Mouse (Mus musculus): Measurements from ENCODE around the gene Sgf29.
"Not testable (repeated sequence)": the region's sequence is repeated elsewhere in the genome, so short reads cannot be mapped to it uniquely, and the experiment has no call there.

Gene Sgf29

DNA sequence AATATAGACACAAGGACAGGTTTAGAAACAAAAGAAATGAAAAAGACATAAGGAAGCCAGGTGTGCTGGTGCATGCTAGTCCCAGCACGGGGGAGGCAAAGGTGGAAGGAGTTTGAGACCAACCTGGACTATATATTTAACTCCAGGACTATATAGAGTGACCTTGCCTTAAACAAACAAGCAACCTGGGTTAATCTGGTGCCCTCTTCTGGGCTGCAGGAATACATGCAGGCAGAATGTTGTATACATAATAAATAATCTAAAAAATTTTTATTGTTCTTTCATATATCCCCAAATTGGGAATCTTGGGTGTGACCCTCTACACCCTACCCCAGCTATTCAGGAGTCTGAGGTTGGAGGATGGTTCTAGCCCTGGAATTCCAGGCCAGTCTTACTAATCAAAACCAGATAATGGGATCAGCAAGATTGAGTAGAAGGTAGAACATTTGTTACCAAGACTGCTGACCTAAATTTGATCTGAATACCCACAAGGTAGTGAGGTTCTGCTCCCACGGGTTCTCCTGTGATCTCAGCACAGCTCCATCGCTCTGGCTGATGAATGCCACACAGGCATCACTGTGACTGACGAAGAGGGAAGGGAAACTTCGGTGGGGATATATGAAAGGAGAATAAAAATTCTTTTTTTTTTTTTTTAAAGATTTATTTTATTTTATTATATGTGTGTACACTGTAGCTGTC lies 6.4 kb upstream of the Sgf29 start:
- DNase-seq (ENCODE audit: low spot score) = no peak

DNA sequence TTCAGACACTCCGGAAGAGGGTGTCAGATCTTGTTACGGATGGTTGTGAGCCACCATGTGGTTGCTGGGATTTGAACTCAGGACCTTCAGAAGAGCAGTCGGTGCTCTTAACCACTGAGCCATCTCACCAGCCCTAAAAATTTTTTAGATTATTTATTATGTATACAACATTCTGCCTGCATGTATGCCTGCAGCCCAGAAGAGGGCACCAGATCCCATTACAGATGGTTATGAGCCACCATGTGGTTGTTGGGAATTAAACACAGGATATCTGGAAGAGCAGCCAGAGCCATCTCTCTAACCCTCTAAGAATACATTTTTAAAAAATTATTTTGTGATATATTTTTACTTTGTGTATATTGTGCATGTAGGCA lies 5.9 kb upstream of the Sgf29 start:
- DNase-seq (ENCODE audit: low spot score) = not testable (repeated sequence)

DNA sequence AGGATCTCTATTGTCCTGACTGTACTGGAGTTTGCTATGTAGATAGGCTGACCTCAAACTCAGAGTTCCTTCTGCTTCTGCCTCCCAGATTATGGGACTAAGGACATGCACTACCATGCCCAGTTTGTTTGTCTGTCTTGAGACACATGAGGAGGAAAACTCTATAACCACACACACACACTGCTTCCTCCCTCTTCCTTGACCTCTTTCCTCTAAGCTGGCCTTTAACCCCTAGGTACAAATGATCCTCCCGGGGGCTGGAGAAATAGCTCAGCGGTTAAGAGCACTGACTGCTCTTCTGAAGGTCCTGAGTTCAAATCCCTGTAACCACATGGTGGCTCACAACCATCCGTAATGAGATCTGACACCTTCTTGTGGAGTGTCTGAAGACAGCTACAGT lies 4.8 kb upstream of the Sgf29 start:
- no peak for DNase-seq (ENCODE audit: low spot score)

DNA sequence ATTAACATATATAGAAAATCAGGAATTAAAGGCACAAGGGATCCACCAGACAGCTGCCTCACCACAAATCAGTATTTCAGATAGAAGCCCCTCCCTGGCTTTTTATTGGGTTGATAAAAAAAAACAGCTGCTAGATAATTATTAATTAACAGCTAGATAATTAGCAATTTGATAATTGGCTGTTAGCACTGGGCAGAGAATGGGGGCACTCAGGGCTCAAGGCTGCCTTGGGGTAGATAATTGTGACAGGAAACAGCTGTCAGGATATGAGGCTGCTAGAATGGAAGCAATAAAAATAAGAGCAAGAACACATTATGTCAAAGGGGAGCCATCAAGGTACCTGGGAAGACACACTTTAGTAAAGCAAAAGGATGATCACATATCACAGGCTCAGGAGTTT lies 4.2 kb upstream of the Sgf29 start:
- no peak for DNase-seq (ENCODE audit: low spot score)

DNA sequence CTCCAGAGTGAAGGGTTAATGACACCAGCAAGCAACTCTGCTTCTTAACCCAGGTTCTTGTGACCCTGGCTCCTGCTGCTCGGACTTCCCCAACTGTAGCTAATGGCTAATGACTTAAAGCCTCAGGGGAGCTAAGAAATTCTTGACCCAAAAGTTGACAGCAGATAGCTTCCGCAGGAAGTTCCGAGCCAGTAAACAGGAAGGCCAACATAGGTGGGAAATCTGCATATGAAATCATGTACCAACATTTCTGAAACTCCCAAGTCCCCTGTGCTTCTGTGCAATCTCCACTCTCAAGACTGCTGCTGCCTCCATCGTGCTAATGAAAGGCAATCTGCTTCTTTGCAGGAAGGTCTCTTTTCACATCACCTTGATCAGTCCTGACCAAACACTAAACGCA lies 3.4 kb upstream of the Sgf29 start:
- no peak for DNase-seq (ENCODE audit: low spot score)

DNA sequence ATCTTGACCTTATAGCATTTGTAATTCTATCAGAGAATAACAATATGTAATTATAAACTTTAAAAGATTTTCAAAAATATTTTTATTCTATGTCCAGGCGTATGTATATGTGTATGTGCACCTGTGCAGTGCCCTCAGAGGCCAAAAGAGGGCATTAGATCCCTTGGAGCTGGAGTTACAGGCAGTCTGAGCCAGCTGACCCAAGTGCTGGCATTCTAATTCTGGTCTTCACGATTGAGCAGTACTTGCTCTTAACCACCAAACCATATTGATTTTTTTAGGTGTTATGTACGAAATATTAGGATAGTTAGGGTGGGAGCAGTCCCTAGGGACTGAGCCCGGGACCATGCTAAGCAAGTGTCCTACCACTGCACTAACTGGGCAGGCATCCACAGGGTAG lies 623 bp upstream of the Sgf29 start:
- DNase-seq (ENCODE audit: low spot score) = no peak

DNA sequence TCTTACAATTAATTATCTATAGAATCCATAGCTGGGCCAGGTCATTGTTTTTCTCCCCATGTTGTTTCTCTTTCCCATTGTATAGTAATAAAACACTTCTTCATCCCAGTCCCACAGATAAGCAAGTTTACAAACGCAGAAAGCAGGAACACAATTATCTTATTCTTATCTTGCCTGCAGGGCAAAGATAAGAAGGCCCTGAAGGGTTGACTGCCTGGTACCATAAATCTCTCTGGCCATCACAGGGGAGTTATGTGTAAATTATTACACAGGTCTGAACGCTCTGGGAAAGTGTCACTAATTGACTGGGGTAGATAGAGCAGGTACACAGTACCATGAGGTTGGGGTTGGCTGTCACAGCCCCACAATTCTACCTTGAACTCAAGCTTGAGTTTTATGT lies 1.7 kb downstream of the Sgf29 start:
- no peak for DNase-seq (ENCODE audit: low spot score)

DNA sequence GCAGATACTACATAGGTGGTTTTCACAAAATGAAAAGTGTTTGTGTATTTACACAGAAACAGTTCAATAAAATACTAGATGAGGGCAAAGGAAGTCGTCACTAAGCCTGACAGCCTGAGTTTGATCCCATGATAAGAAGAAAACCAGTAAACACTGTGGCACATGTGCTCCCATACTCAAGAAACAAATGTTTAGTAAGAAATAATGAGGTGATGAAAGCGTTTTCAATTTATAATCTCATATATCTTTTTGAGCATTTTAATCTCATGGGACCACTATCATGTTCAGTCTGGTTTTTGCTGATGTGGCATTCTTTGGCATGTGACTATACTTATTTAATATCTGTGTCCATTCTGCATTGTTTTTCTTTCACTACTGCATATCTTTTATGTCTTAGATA lies 4.9 kb downstream of the Sgf29 start:
- no peak for DNase-seq (ENCODE audit: low spot score)

DNA sequence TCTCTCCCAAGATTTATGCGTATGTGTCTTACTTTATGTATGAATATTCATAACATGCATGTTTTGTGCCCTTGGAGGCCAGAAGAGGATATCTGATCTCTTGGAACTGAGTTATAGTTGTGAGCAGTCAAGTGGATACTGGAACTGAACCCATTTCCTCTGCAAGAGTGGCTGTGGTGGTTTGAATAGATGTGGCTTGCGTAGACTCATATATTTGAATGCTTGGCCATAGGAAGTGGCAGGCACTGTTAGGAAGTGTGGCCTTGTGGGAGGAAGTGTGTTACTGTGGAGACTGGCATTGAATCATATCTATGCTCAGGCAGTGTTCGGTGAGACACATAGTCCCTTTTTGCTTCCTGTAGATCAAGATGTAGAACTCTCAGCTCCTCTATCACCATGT lies 6.6 kb downstream of the Sgf29 start:
- DNase-seq (ENCODE audit: low spot score) = no peak

DNA sequence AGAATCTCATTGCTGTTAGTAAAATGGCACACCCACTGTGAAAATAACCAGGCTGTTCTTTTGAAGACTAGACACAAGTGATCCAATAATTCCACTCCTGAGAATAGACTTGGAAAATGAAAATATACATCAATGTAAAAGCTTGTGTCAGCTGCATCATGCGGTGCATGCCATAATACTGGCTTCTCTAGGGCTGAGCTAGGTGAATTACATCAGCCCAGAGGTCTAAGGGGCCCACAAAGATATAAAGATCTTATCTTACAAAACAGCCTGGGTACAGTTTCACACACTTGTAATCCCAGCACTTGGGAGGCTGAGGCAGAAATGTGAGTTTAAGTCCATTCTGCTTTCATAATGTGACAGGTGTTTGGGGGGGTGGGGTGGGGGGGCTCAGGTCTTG lies 8.4 kb downstream of the Sgf29 start:
- no peak for DNase-seq (ENCODE audit: low spot score)

DNA sequence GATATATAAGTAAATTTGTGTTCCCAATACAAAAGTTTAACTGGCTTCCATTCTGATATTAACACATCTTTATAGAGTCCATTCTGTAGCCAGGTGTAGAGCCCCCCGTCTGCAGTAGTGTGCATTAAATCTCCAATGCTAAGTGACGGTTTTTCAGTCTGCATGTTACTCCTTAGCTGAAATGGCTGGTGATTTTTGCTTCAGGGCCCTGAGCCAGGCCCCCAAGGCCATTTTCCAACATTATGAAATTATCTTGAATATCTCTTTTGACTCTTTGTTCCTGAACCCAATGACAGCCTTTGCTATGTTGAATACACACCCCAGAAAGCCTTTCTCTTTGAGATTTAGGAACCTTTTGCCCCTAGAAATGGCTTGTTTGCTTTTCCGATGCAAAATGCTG lies 10.7 kb downstream of the Sgf29 start:
- DNase-seq (ENCODE audit: low spot score) = no peak

DNA sequence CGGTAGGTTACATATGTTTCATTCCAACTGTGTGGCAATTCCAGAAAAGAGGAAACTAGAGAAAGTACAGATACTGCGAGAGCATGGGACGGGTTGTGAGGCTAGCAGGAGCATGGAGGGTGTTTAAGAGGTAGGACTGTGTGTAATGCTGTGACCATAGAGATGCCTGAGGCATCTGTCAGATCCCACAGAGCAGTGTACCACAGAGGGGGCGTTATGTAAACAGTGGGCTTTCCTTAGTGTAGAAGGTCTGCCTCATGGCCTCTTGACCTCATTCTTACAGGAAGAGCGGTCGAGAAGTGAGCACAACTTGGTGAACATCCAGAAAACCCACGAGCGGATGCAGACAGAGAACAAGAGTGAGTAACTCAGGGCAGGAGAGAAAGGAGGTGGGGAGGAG lies 14.5 kb downstream of the Sgf29 start:
- DNase-seq (ENCODE audit: low spot score) = no peak

DNA sequence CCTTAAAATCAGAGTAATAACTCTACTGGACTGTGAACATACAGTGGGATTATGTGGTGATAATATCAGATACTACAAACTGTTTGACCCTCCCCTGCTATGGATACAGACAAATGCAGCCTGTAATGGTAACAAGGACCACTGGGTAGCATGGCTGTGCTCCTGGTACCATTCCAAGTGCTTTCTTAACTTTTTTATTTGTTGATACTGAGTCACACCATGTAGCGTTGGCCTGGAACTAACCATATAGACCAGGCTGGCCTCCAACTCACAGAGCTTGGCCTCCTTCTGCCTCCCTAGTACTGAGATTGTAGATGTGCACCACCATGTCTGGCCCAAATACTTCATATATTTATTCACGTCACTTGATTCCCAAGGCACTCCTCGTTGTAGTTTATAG lies 16.2 kb downstream of the Sgf29 start:
- no peak for DNase-seq (ENCODE audit: low spot score)

DNA sequence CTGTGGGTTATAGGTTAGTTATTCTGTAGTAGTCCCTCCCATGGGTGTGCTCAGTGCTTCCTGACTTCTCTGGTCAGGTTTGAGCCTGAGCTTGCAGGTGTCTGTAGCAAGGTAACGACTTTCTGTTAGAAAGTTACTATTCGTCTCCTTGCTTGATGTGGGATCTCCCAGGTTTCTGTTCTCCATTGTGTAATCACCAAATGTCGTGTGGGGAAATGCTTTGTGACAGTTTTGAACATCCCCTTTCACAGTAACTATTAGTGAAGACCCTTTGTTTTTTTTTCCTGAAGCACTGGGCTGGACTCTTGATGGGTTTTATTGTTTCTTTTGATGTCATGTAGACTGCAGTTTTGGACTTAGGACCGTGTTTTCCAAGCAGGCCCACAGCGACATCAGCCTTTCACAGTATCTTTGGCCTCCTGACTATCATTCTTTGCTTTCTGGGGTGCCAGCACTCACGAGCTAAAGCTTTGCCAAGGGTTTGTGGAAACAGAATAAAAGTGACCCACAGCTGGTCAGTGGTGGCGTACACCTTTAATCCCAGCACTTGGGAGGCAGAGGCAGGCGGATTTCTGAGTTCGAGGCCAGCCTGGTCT lies 18.5 kb downstream of the Sgf29 start:
- no peak for DNase-seq (ENCODE audit: low spot score)

DNA sequence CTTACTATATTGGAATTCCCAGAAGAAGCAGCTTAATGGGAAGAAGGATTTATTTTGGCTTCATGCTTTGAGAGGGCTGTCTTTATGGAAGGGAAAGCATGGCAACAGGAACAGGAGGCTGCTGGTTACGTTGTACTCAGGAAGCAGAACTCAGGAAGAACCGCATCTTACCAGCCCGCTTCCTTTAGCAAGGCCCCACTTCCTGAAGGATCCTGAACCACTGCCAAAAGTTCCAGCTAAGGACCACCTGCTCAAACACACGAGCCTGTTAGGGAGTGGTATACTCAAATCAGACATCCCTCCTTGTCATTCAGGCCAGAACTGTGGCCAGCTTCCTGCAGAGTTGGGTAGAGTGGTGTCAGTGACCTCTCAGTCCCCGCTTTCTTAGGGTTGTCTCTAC lies 19.3 kb downstream of the Sgf29 start:
- no peak for DNase-seq (ENCODE audit: low spot score)

DNA sequence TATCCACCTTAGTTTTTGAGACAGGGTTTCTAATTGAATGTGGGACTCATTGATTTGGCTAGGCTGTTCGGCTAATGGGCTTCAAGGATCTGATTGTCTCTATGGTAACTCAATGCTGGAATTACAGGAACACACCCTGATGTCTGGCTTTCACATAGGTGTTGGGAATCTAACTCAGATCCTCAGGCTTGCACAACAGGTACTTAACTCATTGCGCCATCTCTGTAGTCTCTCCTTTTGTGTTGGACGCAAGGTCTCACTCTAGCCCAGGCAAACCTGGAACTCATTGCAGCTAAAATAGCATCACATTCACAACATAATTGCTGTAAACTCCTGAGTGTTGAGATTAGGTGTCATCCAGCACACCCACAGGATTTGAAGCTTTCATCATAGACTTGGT lies 21.0 kb downstream of the Sgf29 start:
- no peak for DNase-seq (ENCODE audit: low spot score)

DNA sequence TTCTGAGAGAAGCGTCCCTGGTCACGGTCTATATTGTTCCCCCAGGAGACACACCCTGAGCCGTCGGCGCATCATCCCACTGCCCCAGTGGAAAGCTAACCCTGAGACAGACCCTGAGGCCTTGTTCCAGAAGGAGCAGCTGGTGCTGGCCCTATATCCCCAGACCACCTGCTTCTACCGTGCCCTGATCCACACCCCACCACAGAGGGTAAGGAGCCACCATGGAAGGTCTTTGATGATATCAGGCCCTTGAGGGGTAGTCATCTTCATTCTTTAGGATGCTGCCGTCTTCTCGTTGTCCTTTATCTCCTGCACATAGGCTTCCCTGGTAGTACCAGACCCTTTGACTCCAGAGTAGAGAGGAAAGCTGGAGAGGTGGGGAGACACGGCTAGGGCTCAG lies 23.0 kb downstream of the Sgf29 start:
- DNase-seq (ENCODE audit: low spot score) = no peak

DNA sequence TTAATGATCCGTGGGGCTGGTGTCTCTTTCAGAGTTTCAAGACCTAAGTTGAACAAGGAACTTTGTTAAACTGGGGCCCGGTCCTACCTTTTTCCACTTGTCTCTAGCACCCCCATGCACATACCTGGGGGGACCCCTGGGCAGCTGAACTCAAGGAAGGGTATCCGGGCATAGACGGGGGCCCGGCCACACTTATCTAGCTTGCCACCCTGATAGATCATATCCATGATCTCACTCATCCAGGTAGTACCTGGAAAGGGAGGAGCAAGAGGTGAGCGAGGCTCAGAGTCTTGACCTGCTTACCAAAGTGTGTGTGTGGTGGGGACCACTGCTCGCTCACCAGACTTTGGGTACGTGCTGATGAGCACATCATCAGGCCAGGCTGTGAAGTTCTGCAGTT lies 26.0 kb downstream of the Sgf29 start:
- no peak for DNase-seq (ENCODE audit: low spot score)

DNA sequence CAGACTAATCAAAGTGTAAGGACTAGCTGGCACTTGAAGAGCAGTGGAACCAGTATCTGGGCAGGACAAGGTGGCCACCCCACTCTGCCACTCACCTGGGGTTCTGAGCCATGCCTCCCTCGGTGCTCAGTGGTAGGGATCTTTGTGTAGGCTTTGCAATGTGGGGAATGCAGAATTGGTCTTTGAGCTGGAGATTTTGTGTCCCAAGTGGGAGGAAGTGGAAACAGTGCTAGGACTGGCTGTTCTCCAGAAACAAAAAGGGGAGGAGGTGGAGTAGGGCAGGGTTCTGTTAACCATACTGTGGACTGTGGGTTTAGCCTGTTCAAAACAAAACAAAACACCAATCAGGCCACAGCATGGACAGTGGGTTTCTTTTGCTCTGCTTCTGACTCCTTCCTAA lies 27.1 kb downstream of the Sgf29 start, which contains the start of gene Sult1a1:
Gene Sult1a1, minus strand, starts transcription at position 226 of the 400 bp plus-strand sequence.
- peak; percentile 80 for DNase-seq (ENCODE audit: low spot score)

DNA sequence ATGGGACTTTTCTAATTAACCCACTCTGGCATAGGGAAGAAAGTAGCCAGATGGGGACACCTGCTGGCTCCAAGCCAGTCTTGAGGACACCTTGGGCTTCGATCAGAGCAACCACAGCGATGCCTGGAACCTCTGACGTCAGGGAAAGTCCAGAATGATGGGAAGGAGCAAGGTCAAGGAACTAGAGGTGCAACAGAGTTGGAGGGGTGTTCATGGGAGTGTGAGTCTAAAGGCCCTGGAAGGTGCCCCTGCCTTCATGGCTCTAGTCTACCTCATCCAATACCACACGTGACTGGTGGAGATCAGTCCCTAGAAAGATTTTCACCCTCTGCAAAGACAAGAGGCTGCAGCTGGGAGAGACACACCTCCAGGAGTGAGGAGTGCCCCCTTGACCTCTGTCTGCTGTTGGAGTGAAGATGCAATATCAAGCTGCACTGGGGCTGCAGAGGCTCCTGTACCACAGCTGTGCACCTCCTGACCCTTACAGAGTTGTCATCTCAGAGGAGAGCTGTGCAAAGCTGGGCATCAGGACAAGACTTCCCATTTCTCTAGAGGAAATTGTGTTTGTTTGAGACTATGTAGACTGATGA lies 27.6 kb downstream of the Sgf29 start:
- DNase-seq (ENCODE audit: low spot score) = no peak

DNA sequence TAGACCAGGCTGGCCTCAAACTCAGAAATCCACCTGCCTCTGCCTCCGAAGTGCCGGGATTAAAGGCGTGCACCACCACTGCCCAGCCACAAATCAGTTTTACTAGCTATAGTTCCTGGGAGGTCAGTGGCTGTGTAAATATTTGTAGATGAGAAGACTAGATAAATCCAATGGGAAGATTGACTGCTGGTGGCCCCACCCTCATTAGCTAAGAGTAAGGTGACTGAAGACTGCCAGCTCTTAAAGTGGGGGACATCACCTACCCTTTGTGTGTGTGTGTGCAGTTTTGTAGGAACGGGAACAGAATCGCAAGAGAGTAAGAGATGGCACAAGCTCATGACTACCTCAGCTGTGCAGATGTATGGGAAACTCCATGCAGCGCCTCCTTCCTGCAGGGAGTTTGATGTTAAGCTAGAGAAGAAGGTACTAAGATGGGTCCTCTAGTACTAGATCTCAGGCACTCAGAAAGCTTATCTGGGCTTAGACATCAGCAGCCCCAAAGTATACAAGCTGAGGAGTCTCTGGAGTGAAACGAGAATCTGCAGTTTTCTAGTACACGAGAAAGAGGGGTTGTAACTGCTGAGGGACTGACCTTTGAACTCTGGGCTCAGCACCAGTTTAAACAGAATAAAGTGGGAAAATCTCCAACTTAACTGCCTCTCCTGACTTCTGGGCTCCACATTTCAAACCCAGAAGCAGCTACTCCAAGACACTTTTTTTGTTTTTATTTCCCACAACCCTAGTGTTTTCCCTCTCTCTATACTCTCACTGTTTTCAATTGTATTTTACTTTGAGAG lies 29.6 kb downstream of the Sgf29 start:
- DNase-seq (ENCODE audit: low spot score) = no peak

DNA sequence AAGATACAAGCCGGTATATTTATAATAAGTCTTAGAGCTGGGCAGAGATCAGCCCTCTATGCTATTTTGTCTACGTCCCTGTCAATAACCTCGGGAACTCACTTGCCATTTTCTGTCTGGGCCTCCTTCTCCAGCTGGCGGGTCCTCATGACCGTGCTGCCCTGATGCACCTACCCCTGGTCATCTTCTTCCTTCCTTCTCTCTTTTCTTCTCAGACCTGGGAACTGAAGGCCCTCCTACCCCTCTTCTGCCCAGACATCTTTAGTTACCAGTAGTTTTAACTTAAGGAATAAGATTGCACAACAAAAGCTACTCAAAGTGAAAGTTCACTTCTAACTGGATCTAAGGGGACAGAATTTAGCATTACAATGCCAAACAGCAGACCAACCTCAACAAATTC lies 30.6 kb downstream of the Sgf29 start:
- DNase-seq (ENCODE audit: low spot score) = no peak

DNA sequence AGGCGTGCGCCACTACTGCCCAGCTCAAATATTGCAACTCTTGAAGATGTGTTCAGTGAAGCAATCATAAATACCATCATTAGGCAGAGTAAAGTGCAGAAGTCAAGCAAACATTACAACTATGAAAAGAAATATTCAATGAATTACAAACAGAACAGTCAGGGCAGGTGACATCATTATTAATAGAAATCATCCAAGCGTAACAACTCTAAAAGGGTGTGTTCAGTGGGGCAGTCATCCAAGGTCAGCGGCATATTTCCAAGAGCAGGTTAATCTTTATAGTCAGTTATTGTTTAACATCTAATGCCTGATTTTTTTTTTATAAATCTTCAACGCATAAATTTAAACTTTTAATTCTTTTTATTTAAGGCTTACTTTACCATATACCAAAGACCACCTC lies 32.1 kb downstream of the Sgf29 start:
- no peak for DNase-seq (ENCODE audit: low spot score)

All from testis, postnatal 14 days (tissue).